Mouse (Mus musculus) hindbrain, embryonic 11.5 days (tissue): Measurements from ENCODE around the gene Ccn1. TPM values are rescaled to one million over a fixed set of nuclear protein-coding genes. Genes with fewer than 3 reads are reported as not detected.

Source experiments
- ATAC-seq: fragments of 200-750 bp; cut with Nextera tagmentation; 2 replicates; pipeline ENCODE4 v1.8.0; 2017; ENCODE audit warnings: mild to moderate bottlenecking, moderate TSS enrichment, moderate library complexity; ENCODE audit not compliant: low FRiP score
- DNase-seq: peaks from one replicate; pipeline ENCODE4 v3.0.0-alpha.2; 2015; ENCODE audit warnings: low spot score
- H3K27ac ChIP-seq: fragments of 300-500 bp; sonication (generic); 2 replicates; pipeline ENCODE4 v1.5.1; 2014; ENCODE audit warnings: mild to moderate bottlenecking, low read depth, low read length
- H3K27me3 ChIP-seq: fragments of 300-500 bp; sonication (generic); 2 replicates; pipeline ENCODE4 v1.6.1; 2014; ENCODE audit warnings: mild to moderate bottlenecking, low read length, moderate library complexity, mixed read lengths; ENCODE audit not compliant: control insufficient read depth, insufficient read depth
- H3K36me3 ChIP-seq: fragments of 300-500 bp; sonication (generic); 2 replicates; pipeline ENCODE4 v1.6.1; 2014; ENCODE audit warnings: mild to moderate bottlenecking, low read length, moderate library complexity, mixed read lengths; ENCODE audit not compliant: control insufficient read depth, insufficient read depth
- H3K4me1 ChIP-seq: fragments of 300-500 bp; sonication (generic); replicated peaks from 2 replicates; pipeline ENCODE4 v1.6.1; 2014; ENCODE audit warnings: low read length, mixed read lengths; ENCODE audit not compliant: control insufficient read depth, insufficient read depth
- H3K4me2 ChIP-seq: fragments of 300-500 bp; sonication (generic); replicated peaks from 2 replicates; pipeline ENCODE4 v1.6.1; 2014; ENCODE audit warnings: mild to moderate bottlenecking, low read depth, low read length
- H3K4me3 ChIP-seq: fragments of 300-500 bp; sonication (generic); 2 replicates; pipeline ENCODE4 v1.5.1; 2014; ENCODE audit warnings: low read depth, low read length
- H3K9ac ChIP-seq: fragments of 300-500 bp; sonication (generic); 2 replicates; pipeline ENCODE4 v1.6.1; 2014; ENCODE audit warnings: low read depth, low read length
- H3K9me3 ChIP-seq: fragments of 300-500 bp; sonication (generic); 2 replicates; pipeline ENCODE4 v1.6.1; 2016; ENCODE audit warnings: low read length; ENCODE audit not compliant: control insufficient read depth
- WGBS: fragments of 180-500 bp; shearing (Covaris S2); extraction: QIAGEN DNeasy Blood & Tissue Kit; methylation state at CpG from one replicate; pipeline ENCODE4 v1.1.7; 2014; 5-methylcytosine and 5-hydroxymethylcytosine counted together
- polyA plus RNA-seq: library from polyadenylated mRNA; unstranded; fragments of >200 nt; fragmentation: Nextera tagmentation; extraction: Ambion mirVana; gene quantifications from 2 replicates; pipeline ENCODE4 v1.2.1, GENCODE M21; 2014

Gene Ccn1
- polyA plus RNA-seq, 1 experiment from 2014 or later, result 23.5 TPM

GRCm38 (mm10) chr3:145632888-145633287 lies 16.9 kb downstream of the Ccn1 start:
- Histone ChIP-seq H3K4me3 (no peak overlapping the region), H3K9me3 (no peaks in the 10 kb centered on the region), H3K27ac (no peak overlapping the region), H3K27me3 (no peaks in the 10 kb centered on the region), H3K36me3 (no peaks in the 10 kb centered on the region), H3K4me2 (no peak overlapping the region), H3K4me1 (no peaks in the 10 kb centered on the region), H3K9ac (no peak overlapping the region)
- ATAC-seq, result no peak
- WGBS, result 18% methylated on average over 6 of the region's 6 CpGs
- DNase-seq, result no peak

- Histone ChIP-seq H3K27ac (no peak overlapping the region), H3K4me2 (no peak overlapping the region), H3K27me3 (no peaks in the 10 kb centered on the region), H3K36me3 (no peaks in the 10 kb centered on the region), H3K9ac (no peak overlapping the region), H3K9me3 (no peaks in the 10 kb centered on the region), H3K4me3 (no peak overlapping the region), H3K4me1 (no peaks in the 10 kb centered on the region)
- ATAC-seq (no peak), DNase-seq (no peak)
- WGBS, result 75% methylated on average over 5 of the region's 5 CpGs
Observed at GRCm38 (mm10) chr3:145628643-145629042, 21.1 kb downstream of the Ccn1 start.

- WGBS, result 82% methylated on average over 3 of the region's 3 CpGs
- H3K36me3 ChIP-seq, result no peaks in the 10 kb centered on the region
- H3K27ac ChIP-seq, result no peak overlapping the region
- ATAC-seq (no peak), DNase-seq (peak; percentile 55)
- no peaks in the 10 kb centered on the region for H3K4me1 ChIP-seq
- no peaks in the 10 kb centered on the region for H3K27me3 ChIP-seq
- no peak overlapping the region for H3K4me3 ChIP-seq
- H3K9ac ChIP-seq, result no peak overlapping the region
- H3K4me2 ChIP-seq, result no peak overlapping the region
- H3K9me3 ChIP-seq, result no peaks in the 10 kb centered on the region
Observed at GRCm38 (mm10) chr3:145627830-145628229, 22.0 kb downstream of the Ccn1 start.

GRCm38 (mm10) chr3:145626063-145626462 lies 23.7 kb downstream of the Ccn1 start:
- DNase-seq (no peak), ATAC-seq (no peak)
- 89% methylated on average over 1 of the region's 1 CpGs for WGBS
- Histone ChIP-seq H3K4me1 (no peaks in the 10 kb centered on the region), H3K9me3 (no peaks in the 10 kb centered on the region), H3K4me3 (no peak overlapping the region), H3K27ac (no peak overlapping the region), H3K4me2 (no peak overlapping the region), H3K36me3 (no peaks in the 10 kb centered on the region), H3K9ac (no peak overlapping the region), H3K27me3 (no peaks in the 10 kb centered on the region)

- no peaks in the 10 kb centered on the region for H3K4me1 ChIP-seq
- H3K9me3 ChIP-seq, result no peaks in the 10 kb centered on the region
- WGBS, result 89% methylated on average over 9 of the region's 9 CpGs
- no peak overlapping the region for H3K27ac ChIP-seq
- no peak for DNase-seq
- H3K9ac ChIP-seq, result no peak overlapping the region
- H3K27me3 ChIP-seq, result no peaks in the 10 kb centered on the region
- no peak overlapping the region for H3K4me2 ChIP-seq
- H3K36me3 ChIP-seq, result no peaks in the 10 kb centered on the region
- no peak for ATAC-seq
- H3K4me3 ChIP-seq, result no peak overlapping the region
Observed at GRCm38 (mm10) chr3:145625546-145625945, 24.2 kb downstream of the Ccn1 start.

- H3K4me1 ChIP-seq, result no peaks in the 10 kb centered on the region
- H3K4me3 ChIP-seq, result no peak overlapping the region
- no peaks in the 10 kb centered on the region for H3K36me3 ChIP-seq
- no peak for ATAC-seq
- 86% methylated on average over 4 of the region's 4 CpGs for WGBS
- DNase-seq, result no peak
- no peaks in the 10 kb centered on the region for H3K9me3 ChIP-seq
- no peaks in the 10 kb centered on the region for H3K27me3 ChIP-seq
- no peak overlapping the region for H3K9ac ChIP-seq
- H3K4me2 ChIP-seq, result no peak overlapping the region
- no peak overlapping the region for H3K27ac ChIP-seq
Observed at GRCm38 (mm10) chr3:145624786-145625185, 25.0 kb downstream of the Ccn1 start.

GRCm38 (mm10) chr3:145623047-145623446 lies 26.7 kb downstream of the Ccn1 start:
- H3K27ac ChIP-seq, result no peak overlapping the region
- H3K27me3 ChIP-seq, result no peaks in the 10 kb centered on the region
- no peaks in the 10 kb centered on the region for H3K9me3 ChIP-seq
- H3K4me2 ChIP-seq, result no peak overlapping the region
- DNase-seq (peak; percentile 47), ATAC-seq (peak; percentile 68)
- H3K9ac ChIP-seq, result no peak overlapping the region
- H3K36me3 ChIP-seq, result no peaks in the 10 kb centered on the region
- no peaks in the 10 kb centered on the region for H3K4me1 ChIP-seq
- WGBS, result 63% methylated on average over 12 of the region's 12 CpGs
- H3K4me3 ChIP-seq, result no peak overlapping the region

GRCm38 (mm10) chr3:145621209-145621608 lies 28.6 kb downstream of the Ccn1 start:
- ATAC-seq, result no peak
- H3K4me2 ChIP-seq, result no peak overlapping the region
- WGBS, result 92% methylated on average over 4 of the region's 4 CpGs
- no peaks in the 10 kb centered on the region for H3K9me3 ChIP-seq
- H3K4me3 ChIP-seq, result no peak overlapping the region
- H3K4me1 ChIP-seq, result no peaks in the 10 kb centered on the region
- H3K36me3 ChIP-seq, result no peaks in the 10 kb centered on the region
- no peaks in the 10 kb centered on the region for H3K27me3 ChIP-seq
- no peak for DNase-seq
- no peak overlapping the region for H3K27ac ChIP-seq
- H3K9ac ChIP-seq, result no peak overlapping the region

- Histone ChIP-seq H3K4me1 (no peaks in the 10 kb centered on the region), H3K9ac (no peak overlapping the region), H3K27ac (no peak overlapping the region), H3K4me3 (no peak overlapping the region), H3K4me2 (no peak overlapping the region), H3K36me3 (no peaks in the 10 kb centered on the region), H3K9me3 (no peaks in the 10 kb centered on the region), H3K27me3 (no peaks in the 10 kb centered on the region)
- ATAC-seq, result no peak
- DNase-seq, result no peak
- WGBS, result 90% methylated on average over 17 of the region's 17 CpGs
Observed at GRCm38 (mm10) chr3:145619621-145620365, 30.0 kb downstream of the Ccn1 start.
